Mouse (Mus musculus): Measurements from ENCODE around the gene Ptprcap.
A peak's percentile ranks its signal among the peaks of the same experiment; 100 is the strongest.
"Not testable (repeated sequence)": the region's sequence is repeated elsewhere in the genome, so short reads cannot be mapped to it uniquely, and the experiment has no call there.

The Ptprcap gene

DNA sequence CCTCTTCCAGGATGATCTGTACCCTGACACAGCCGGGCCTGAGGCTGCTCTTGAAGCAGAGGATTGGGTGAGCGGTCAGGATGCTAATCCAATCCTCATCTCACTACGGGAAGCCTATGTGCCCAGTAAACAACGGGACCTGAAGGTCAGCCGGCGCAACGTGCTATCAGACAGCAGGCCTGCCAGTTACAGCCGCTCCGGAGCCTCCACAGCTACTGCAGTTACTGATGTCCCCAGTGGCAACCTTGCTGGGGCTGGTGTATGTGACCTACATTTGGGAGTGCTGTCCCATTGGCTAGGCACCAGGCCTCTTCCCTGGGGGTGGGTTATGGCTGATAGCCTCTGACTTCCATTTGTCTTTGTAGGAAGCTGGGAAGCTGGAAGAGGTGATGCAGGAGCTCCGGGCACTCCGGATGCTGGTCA lies at the start of gene Ptprcap:
Gene Ptprcap, plus strand, starts transcription at position 373 of the 423 bp plus-strand sequence.
- DNase-seq (ENCODE audit: low spot score): no peak

DNA sequence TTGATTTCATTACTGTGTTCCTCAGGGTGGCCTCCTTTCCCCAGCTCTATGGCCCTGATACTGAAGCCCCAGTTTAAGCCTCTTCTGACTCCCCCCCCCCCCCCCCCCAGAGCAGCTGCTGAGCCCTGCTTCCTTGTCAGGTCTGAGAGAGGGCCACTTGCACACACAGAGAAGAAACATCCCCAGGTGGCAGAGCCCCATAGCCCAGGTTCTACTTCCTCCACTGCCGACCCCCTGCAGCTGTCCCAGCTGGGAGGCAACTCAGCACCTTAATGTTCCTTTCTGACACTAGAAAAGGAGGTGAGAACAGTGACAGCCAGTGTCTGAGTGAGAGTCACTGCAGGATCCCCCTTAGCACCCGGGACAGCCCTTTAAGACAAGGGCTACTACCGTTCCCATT lies 49.6 kb upstream of the Ptprcap start:
- DNase-seq (ENCODE audit: low spot score): no peak

DNA sequence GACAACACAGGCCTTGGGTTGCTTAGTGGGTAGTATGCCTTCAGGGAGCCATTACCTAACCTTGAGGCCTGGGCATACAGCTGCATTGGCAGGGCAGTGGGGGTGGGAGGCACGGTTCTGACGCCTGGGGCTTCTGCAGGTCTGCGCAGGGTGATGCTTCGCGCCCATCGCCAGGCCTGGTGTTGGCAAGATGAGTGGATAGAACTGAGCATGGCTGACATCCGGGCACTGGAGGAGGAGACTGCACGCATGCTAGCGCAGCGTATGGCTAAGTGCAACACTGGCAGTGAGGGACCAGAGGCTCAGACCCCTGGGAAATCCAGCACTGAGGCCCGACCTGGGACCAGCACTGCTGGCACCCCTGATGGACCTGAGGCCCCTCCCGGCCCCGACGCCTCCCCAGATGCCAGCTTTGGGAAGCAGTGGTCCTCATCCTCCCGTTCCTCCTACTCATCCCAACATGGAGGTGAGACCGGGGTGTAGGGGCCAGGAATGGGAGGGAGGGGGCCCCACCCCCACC lies 48.7 kb upstream of the Ptprcap start:
- no peak for DNase-seq (ENCODE audit: low spot score)

DNA sequence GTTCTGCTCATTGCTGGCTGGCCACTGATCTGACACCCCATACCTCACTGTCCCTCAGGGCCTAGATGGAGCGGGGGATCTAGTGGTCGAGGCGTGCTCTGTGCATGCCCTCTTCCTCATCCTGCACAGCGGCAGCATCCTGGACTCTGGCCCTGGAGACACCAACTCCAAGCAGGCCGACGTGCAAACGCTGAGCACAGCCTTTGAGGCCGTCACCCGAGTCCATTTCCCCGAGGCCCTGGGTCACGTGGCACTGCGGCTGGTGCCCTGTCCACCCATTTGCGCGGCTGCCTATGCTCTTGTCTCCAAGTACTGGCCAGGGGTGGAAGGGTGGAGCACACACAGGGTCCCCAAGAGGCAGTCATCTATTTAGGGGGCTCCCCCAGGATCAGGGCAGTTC lies 46.8 kb upstream of the Ptprcap start:
- no peak for DNase-seq (ENCODE audit: low spot score)

DNA sequence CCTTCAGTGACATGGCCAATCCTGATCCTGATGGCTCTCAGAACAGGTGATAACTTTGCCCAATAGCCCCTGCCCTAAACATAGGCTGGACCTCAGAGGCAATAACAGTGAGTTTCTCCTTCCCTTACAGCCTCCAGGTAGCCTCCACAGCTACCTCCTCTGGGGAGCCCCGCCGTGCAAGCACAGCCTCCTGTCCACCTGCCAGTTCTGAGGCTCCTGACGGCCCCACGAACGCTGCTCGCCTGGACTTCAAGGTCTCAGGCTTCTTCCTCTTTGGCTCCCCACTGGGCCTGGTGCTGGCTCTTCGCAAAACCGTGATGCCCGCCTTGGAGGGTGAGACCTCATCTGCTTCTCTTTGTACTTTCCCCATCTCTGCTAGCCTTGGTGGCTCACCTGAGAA lies 44.9 kb upstream of the Ptprcap start:
- no peak for DNase-seq (ENCODE audit: low spot score)

DNA sequence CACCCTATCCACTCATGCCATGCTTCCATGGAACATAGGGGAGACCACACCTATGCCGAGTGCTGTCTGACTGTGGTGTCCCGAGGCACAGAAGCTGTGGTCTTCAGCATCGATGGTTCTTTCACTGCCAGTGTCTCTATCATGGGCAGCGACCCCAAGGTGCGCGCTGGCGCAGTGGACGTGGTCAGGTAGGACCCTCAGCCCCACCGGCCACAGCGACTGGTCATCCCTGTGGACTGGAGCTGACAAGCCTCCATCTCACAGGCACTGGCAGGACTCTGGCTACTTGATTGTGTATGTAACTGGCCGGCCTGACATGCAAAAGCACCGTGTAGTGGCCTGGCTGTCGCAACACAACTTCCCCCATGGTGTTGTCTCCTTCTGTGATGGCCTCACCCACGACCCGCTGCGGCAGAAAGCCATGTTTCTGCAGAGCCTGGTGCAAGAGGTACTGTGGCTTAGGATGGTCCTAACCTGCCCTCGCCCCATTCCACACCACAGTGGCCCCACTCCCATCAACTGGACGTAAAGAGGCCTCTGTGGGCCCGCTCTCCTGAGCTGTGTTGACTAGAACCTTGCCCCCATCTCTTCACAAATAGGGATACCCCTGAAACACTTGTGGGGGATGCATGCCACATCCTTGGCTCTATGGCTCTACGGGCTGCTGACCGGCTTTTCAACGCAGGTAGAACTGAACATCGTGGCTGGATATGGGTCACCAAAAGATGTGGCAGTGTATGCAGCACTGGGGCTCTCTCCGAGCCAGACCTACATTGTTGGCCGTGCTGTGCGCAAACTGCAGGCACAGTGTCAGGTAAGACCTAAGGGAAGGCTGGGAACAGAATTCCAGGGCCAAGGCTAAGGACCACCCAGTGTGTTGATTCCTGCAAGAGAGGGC lies 41.1 kb upstream of the Ptprcap start:
- no peak for DNase-seq (ENCODE audit: low spot score)

DNA sequence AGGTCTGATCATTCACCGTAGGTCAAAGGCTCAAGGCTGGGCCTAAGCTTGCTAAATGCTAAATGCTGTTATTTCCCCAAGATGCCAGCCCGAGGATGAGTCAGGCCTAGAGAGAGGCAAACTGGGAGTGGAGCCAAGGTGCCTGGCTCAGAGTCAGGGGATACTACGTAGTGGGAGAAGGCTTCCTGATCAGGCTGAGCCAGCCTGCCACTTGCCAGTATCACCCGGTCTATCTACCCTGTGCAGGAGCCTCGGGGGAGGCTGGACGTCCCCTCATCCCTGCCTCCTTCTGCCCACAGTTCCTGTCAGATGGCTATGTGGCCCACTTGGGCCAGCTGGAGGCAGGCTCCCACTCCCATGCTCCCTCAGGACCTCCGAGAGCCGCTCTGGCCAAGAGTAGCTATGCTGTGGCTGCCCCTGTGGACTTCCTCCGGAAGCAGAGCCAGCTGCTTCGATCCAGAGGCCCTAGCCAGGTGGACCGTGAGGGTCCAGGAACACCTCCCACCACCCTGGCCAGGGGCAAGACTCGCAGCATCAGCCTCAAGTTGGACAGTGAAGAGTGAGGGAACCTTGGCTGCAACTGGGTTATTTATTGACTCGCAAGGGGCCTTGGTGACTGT lies 40.1 kb upstream of the Ptprcap start:
- peak; percentile 64 for DNase-seq (ENCODE audit: low spot score)

DNA sequence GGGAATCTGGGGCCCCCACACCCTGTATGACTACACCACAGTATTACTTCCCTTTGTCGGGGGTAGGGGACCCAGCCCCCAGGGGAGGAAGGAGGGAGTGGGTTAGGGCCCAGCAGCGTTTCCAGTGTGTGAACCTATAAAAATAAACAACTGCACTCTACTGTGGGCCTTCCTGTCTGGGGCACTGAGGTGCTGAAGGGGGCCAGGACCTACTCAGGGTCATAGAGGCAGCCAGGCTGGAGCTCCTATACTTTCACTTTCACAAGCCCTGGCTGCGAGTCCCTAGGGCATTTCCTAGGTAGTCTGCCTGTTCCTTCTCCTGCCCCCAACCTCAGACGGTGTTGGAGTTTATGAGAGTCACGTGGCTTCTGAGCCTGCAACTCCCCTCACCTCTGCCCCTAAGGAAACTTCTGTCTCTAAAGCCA lies 39.6 kb upstream of the Ptprcap start:
- DNase-seq (ENCODE audit: low spot score): no peak

DNA sequence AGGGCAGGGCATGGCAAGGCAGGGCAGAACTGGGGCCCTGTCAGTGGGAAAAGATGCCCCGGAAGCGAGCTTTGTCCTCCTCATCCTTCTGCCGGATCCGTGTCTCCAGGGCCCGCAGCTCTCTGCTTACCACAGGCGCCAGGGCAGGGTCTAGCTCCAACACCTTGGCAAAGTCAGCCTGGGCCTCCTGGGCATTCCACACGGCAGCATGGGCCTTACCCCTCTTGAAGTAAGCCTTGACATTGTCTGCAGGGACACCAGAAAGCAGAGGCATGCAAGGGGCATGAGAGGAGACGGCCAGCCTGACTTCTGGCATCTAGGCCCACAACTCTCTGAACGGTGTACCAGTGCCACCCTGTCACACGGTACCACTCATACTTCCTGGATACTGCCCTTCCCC lies 38.9 kb upstream of the Ptprcap start:
- DNase-seq (ENCODE audit: low spot score): no peak

DNA sequence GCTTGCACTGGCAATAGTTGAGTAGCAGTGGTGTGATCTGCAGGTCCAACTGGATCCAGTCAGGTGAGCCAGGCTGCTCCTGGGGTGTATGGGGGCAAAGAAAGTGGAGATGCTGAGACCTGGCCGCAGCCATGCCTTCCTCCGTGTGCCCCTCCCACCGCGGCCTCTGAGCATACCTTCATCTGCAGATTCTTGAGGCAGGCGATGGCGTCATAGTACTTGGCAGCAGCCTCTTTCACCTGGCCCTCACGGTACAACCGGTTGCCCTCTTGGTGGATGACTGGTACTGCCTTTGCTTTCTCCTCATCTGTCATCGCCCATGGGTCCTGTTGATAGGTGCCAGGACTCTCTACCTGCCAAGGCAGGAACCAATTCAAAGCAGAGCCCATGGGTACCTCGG lies 38.3 kb upstream of the Ptprcap start:
- no peak for DNase-seq (ENCODE audit: low spot score)

DNA sequence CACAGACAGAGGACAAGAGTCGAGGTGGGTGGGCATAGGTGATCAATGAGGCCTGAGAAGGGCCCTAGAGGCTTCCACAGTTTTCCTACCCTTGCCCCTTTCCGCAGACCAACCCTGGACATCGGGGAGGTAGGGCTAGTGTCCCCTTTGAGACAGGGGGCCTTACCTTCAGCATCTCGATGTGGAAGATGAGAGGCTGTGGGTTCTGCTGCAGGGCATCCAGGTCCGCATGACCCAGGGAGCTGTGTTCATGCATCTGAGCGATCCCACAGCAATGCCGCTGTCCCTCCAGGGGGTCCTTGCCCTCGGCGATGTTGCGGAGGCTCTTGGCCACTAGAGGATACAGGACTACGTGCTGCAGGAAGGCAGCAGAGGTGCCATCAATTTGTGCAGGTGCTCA lies 37.6 kb upstream of the Ptprcap start:
- no peak for DNase-seq (ENCODE audit: low spot score)

DNA sequence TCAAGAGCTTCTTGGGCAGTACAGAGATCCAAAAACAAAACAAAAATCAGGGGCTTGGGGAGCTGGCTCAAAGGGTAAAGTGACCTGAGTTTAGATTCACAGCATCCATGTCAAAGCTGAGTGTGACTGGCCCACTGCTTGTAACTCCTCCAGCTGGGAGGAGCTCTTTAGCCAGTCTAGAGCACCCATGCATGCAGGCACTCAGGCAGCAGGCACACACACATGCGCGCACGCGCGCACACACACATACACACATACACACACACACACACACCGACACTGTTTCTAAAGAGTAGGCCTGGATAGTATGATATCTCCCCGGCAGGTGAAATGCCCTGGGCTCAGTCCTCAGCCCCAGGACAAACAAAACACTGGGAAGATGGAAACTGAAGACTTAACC lies 36.4 kb upstream of the Ptprcap start:
- no peak for DNase-seq (ENCODE audit: low spot score)

DNA sequence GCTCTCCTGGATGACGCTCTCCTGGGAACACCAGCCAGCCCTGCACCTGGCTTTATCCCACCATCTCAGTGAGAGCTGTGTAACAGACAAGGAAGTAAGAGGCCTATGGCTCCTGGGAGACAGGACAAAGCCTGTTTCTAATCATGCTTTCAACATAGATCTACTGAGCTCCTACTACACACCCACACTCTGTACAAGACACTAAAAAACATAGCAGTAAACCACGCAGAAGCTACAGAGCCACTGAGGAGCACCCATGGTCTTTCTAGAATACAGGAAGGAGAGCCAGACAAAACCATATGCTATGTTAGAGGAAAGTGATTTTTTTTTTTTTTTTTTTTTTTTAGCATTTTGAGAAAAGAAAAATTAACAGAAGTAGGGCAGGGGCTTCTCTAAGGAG lies 35.1 kb upstream of the Ptprcap start:
- DNase-seq (ENCODE audit: low spot score): no peak

DNA sequence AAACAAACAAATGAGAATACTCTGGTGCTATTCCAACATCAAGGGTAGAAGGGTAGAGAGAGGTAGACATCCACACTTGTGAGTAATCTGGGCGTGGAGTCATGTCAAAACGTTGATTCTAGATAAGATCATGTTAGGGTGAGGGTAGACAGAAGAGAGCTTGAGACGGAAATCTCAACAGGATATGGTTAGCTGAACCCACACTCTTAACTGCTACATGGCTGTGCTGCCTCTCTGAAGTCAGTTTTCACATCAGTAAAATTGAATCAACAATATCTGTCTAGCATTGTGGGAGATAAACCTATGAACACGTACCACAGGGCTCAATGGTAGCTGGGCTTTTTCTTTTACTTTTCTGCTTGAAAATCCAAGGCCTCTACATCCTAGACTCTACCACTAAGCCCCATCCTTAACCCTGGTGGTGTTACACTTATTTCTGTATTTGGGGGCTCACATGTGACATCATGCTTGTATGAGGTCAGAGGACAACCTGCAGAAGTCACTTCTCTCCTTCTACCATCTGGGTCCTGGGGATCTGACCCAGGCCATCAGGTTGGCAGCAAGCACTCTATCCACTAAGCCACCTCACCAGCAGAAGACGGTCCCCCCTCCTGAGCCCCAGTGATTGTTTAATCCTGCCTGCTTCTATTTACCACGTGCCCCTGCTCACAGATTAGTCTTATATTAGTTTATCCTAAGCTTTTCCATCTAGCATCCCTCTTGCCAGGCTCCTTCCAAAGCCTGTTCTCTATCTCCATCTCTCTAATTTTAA lies 33.5 kb upstream of the Ptprcap start:
- no peak for DNase-seq (ENCODE audit: low spot score)

DNA sequence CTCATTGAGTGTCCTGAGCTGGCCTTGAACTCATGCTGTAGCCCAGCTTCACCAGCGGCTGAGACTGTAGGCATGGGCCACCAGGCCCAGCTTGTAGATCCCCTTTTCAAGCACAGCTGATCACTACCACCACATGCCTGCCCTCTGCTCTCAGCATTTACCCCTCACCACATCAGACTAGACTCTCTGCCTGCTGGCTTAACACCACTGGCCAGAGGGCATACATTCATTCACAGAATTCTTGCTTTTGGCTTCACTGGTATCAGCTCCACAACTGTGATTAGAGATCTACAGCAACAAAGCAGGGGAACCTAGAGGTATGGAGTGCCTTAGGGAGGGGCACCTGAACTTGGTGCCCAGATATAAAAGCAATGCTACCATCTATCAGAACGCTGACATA lies 32.9 kb upstream of the Ptprcap start:
- DNase-seq (ENCODE audit: low spot score): no peak

DNA sequence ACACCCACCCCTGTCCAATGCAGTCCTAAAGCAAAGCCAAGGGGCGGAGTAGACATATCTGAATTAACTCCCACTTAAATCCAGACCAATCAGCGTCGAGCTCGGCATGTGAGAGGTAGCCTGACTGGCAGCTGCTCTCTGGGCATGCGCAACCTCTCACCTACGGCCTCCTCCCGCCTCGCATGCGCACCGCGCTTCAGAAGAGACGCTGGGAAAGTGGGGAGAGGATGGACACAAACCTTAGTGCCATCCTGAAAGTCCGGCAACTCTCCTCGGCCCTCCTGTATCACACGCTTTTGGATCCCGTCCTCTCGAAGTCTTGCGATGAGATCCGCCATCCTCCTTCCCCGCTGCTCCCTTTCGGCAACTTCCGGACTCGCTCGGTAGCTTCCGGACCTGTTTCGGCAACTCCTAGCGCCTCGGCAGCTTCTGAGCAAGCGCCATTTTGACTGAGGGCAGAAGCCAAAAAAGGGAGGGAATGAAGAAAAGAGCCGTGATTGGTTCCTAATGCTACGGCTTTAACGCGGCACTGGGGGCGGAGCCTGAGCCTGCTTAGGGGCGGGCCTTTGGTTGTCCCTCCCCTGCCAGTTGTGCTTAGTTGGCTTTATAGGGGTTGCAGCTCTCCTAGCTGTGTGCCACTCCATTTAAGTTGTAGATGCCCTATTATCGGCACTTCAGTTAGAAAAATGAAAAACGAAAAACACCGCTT lies 32.2 kb upstream of the Ptprcap start:
- peak; percentile 96 for DNase-seq (ENCODE audit: low spot score)

DNA sequence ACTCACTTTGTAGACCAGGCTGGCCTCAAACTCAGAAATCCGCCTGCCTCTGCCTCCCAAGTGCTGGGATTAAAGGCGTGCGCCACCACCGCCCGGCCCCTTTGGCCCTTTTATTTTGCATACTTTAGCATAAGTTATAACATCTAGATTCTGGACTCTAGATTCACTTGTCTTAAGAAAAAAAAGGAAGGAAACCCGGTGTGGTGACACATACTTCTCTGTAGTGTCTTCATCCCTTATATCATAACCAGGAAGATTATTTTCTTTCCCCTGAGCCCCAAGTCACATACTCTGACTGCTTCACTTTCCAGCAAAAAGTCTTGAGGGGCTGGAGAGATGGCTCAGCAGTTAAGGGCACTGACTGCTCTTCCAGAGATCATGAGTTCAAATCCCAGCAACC lies 31.5 kb upstream of the Ptprcap start:
- not testable (repeated sequence) for DNase-seq (ENCODE audit: low spot score)

DNA sequence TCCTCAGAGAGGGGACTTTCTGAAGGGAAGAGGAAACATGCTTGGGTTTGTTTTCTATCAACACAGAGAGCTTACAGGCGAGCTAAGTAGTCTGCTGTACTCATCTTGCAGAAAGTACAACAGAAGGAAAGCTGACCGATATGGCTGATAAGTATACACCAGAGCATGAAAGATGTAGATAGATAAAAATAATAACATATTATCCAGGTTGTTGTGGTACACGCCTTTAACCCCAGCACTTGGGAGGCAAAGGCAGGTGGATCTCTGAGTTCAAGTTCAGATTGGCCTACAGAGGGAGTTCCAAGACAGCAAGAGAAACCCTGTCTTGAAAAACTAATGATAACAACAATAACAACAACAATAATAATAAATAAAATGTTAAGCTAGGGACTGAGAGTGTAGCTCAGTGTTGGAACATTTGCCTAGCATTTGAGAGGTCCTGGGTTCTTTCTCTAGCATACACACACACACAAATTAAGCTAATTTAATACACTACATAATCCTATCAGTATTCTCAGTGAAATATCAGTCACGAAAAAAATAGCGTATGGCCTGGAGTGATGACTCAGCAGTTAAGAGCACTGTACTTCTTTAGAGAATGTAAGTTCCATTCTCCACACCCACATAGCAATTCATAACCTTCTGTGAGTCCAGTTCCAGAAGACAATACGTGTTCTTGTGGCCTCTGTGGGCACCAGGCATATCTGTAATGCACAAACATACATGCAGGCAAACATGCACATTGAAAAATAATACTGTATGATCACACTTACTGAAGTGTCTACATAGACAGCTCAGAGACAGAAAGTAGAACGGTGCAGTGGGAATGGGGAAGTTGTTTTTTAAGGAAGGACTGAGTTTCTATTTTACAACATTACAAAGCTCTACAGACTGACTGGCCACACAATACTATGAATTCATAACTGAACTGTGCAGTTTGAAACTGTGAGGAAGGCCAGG lies 30.7 kb upstream of the Ptprcap start:
- no peak for DNase-seq (ENCODE audit: low spot score)

DNA sequence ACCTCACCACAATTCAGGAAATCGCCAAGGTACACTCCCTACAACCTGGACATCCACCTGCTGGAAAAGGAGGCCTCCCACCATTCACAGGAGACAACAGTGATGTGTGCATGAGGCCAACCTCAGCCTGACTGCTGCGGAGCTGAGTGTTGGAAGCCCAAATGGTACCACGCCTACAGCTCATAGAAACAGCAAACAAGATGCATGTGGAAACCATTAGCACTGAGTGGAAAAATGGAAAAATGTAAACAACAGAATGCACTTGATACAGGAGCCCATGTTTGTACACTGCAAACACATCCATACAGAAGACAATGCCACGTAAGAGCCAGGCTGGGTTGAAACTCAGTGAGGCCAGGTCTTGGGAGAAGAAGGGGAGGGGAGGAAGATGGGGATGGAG lies 29.0 kb upstream of the Ptprcap start:
- no peak for DNase-seq (ENCODE audit: low spot score)

DNA sequence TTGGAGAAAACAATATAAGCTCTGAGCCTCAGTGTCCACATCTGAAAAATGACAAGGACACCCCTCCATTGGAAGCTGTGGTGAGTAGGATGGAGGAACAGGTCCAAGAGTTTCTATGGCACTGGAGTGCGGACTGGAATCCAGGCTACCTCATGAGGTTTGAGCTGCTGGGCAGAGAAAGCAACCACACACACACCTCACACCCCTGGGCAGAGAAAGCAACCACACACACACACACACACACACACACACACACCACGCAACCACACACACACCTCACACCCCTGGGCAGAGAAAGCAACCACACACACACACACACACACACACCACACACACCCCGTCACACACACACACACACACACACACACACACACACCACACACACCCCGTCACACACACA lies 28.1 kb upstream of the Ptprcap start:
- DNase-seq (ENCODE audit: low spot score): not testable (repeated sequence)
